Mouse (Mus musculus): Measurements from ENCODE around the gene Phf5a. TPM values are rescaled to one million over a fixed set of nuclear protein-coding genes. Genes with fewer than 3 reads are reported as not detected.

Phf5a gene
- total RNA-seq, 1 experiment, result 157 TPM

- no peak overlapping the region for H3K27ac ChIP-seq (ENCODE audit: insufficient read depth, low read depth, low read length, poor library complexity, severe bottlenecking)
- no peaks in the 10 kb centered on the region for H3K9me3 ChIP-seq (ENCODE audit: control insufficient read depth, insufficient read depth, low read depth, low read length)
- TF ChIP-seq MAFK (IDR thresholded peaks at IDR 0.05; ENCODE audit: insufficient read depth, low read depth, low read length), result no peak
- no peak for TF ChIP-seq ZNF384 (IDR thresholded peaks at IDR 0.05; ENCODE audit: low read depth, low read length)
- no peak for TF ChIP-seq HCFC1 (IDR thresholded peaks at IDR 0.05; ENCODE audit: borderline replicate concordance, insufficient read depth, low read length)
- TF ChIP-seq ZC3H11A (IDR thresholded peaks at IDR 0.05; ENCODE audit: borderline replicate concordance, low read depth, low read length), result no peak
- TF ChIP-seq CHD2 (IDR thresholded peaks at IDR 0.05; ENCODE audit: low read depth, low read length), result no peak
- no peak overlapping the region for H3K4me3 ChIP-seq (ENCODE audit: insufficient read depth in 1 of 2, low read depth in 1 of 2, low read length in 2 of 2, poor library complexity in 1 of 2, severe bottlenecking in 1 of 2)
- in situ Hi-C loops (cut with MboI; ENCODE audit: low sequenced_read_pairs in 2 of 2, unreplicated experiment in 2 of 2), result no loop called here
- peaks cover 0 to 12% of the 10 kb centered on the region in 2 experiments; a peak in 1 of 4 replicates for H3K4me1 ChIP-seq (ENCODE audit: control insufficient read depth in 2 of 2, insufficient read depth in 2 of 2, low read length in 2 of 2, poor library complexity in 1 of 2)
- DNase-seq (ENCODE audit: low read depth, low spot score), result no peak
- H3K36me3 ChIP-seq (ENCODE audit: control insufficient read depth, insufficient read depth, low read length, poor library complexity, severe bottlenecking), result no peaks in the 10 kb centered on the region
- H3K9ac ChIP-seq (ENCODE audit: insufficient read depth, low read depth, low read length, poor library complexity, severe bottlenecking), result no peak overlapping the region
Measured at GRCm38 (mm10) chr15:81839634-81840033, 32.1 kb downstream of the Phf5a start.

DNA sequence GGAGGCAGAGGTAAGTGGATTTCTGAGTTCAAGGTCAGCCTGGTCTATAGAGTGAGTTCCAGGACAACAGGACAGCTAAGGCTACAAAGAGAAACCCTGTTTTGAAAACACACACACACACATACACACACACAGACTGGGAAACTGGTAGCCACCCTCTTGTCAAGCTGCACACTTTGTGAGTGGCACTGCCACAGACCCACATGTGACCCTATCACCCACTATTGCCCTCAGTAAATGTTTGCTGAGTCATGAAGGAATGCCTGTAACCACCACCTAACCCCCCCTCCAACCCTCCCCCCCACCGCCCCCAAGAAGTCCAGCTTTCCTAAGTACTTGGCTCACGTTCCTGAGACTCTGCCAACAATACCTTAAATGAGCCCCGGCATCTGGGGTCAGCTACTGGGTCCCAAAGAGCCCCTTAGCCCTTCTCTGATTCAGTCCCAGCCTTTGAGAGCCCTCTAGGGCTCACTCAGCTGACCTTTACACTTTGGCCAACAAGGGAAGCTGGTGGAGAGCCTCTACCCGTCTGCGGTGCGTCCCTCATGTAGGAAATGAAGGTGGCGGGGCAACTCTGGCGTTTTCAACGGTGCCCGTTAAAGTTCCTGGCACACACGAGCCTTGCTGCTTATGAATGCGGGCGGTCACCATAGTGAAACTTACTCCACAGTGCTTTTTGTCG lies 33.0 kb downstream of the Phf5a start:
- in situ Hi-C loops (cut with MboI; ENCODE audit: low sequenced_read_pairs in 2 of 2, unreplicated experiment in 2 of 2), result no loop called here
- Histone ChIP-seq H3K36me3 (ENCODE audit: control insufficient read depth, insufficient read depth, low read length, poor library complexity, severe bottlenecking) (no peaks in the 10 kb centered on the region), H3K9me3 (ENCODE audit: control insufficient read depth, insufficient read depth, low read depth, low read length) (no peaks in the 10 kb centered on the region), H3K9ac (ENCODE audit: insufficient read depth, low read depth, low read length, poor library complexity, severe bottlenecking) (peak overlapping the region; percentile 40; the same call in 1 of the 2 replicates), H3K4me1 (ENCODE audit: control insufficient read depth in 2 of 2, insufficient read depth in 2 of 2, low read length in 2 of 2, poor library complexity in 1 of 2) (peaks cover 0 to 12% of the 10 kb centered on the region in 2 experiments; a peak in 1 of 4 replicates), H3K27ac (ENCODE audit: insufficient read depth, low read depth, low read length, poor library complexity, severe bottlenecking) (no peak overlapping the region), H3K4me3 (ENCODE audit: insufficient read depth in 1 of 2, low read depth in 1 of 2, low read length in 2 of 2, poor library complexity in 1 of 2, severe bottlenecking in 1 of 2) (peak overlapping the region; percentile 43 to 60)
- no peak for TF ChIP-seq ZNF384 (IDR thresholded peaks at IDR 0.05; ENCODE audit: low read depth, low read length)
- TF ChIP-seq MAFK (IDR thresholded peaks at IDR 0.05; ENCODE audit: insufficient read depth, low read depth, low read length), result peak; percentile 61
- DNase-seq (ENCODE audit: low read depth, low spot score), result no peak

GRCm38 (mm10) chr15:81836966-81837920 lies 34.5 kb downstream of the Phf5a start:
- TF ChIP-seq HCFC1 (IDR thresholded peaks at IDR 0.05; ENCODE audit: borderline replicate concordance, insufficient read depth, low read length), result no peak
- no peak for TF ChIP-seq MAFK (IDR thresholded peaks at IDR 0.05; ENCODE audit: insufficient read depth, low read depth, low read length)
- TF ChIP-seq ZNF384 (IDR thresholded peaks at IDR 0.05; ENCODE audit: low read depth, low read length), result no peak
- TF ChIP-seq ZC3H11A (IDR thresholded peaks at IDR 0.05; ENCODE audit: borderline replicate concordance, low read depth, low read length), result no peak
- no peak for TF ChIP-seq CHD2 (IDR thresholded peaks at IDR 0.05; ENCODE audit: low read depth, low read length)
- no peaks in the 10 kb centered on the region for H3K36me3 ChIP-seq (ENCODE audit: control insufficient read depth, insufficient read depth, low read length, poor library complexity, severe bottlenecking)
- H3K4me1 ChIP-seq (ENCODE audit: control insufficient read depth in 2 of 2, insufficient read depth in 2 of 2, low read length in 2 of 2, poor library complexity in 1 of 2), result peaks cover 0 to 12% of the 10 kb centered on the region in 2 experiments; a peak in 1 of 4 replicates
- no peaks in the 10 kb centered on the region for H3K9me3 ChIP-seq (ENCODE audit: control insufficient read depth, insufficient read depth, low read depth, low read length)
- in situ Hi-C loops (cut with MboI; ENCODE audit: low sequenced_read_pairs in 2 of 2, unreplicated experiment in 2 of 2), result no loop called here
- H3K9ac ChIP-seq (ENCODE audit: insufficient read depth, low read depth, low read length, poor library complexity, severe bottlenecking), result no peak overlapping the region
- DNase-seq (ENCODE audit: low read depth, low spot score), result no peak
- no peak overlapping the region for H3K4me3 ChIP-seq (ENCODE audit: insufficient read depth in 1 of 2, low read depth in 1 of 2, low read length in 2 of 2, poor library complexity in 1 of 2, severe bottlenecking in 1 of 2)
- H3K27ac ChIP-seq (ENCODE audit: insufficient read depth, low read depth, low read length, poor library complexity, severe bottlenecking), result no peak overlapping the region

DNA sequence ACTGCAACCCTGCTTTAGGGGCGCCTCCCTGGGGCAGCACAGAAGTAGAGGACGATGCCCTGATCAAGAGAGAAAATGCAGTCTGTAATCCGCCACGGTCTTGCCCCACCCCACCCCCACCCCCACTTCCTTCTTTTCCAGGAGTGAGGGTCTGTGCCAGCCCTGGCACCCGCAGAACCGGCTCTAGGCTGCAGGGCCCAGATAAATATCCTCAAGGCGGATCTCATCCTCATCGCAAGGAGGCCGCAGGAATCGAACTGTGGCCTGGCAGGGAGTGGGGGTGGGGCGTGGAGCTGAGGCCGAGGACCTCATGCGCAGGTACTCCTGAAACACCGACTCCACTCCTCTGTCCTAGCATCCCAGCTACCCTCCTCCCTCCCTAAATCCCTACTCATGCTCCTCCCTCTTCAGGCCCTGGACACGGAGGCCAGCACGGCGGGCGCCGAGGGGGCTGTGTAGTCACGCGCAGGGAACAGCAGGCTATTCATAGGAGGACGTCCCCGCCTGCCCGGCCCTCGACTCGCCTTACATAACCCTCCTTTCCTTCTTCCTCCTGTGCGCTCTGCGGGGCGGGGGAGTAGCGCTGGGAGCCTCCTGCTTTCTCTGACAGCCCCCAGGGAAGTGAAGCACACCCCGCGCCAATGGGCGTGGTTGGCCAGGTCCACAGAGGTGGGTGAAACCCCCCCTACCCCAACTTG lies 35.4 kb downstream of the Phf5a start:
- no peaks in the 10 kb centered on the region for H3K36me3 ChIP-seq (ENCODE audit: control insufficient read depth, insufficient read depth, low read length, poor library complexity, severe bottlenecking)
- peaks cover 0 to 12% of the 10 kb centered on the region in 2 experiments; a peak in 1 of 4 replicates for H3K4me1 ChIP-seq (ENCODE audit: control insufficient read depth in 2 of 2, insufficient read depth in 2 of 2, low read length in 2 of 2, poor library complexity in 1 of 2)
- DNase-seq (ENCODE audit: low read depth, low spot score), result no peak
- peak overlapping the region; percentile 59 to 64 for H3K4me3 ChIP-seq (ENCODE audit: insufficient read depth in 1 of 2, low read depth in 1 of 2, low read length in 2 of 2, poor library complexity in 1 of 2, severe bottlenecking in 1 of 2)
- H3K9ac ChIP-seq (ENCODE audit: insufficient read depth, low read depth, low read length, poor library complexity, severe bottlenecking), result peak overlapping the region; percentile 28; the same call in 1 of the 2 replicates
- in situ Hi-C loops (cut with MboI; ENCODE audit: low sequenced_read_pairs in 2 of 2, unreplicated experiment in 2 of 2), result no loop called here
- no peaks in the 10 kb centered on the region for H3K9me3 ChIP-seq (ENCODE audit: control insufficient read depth, insufficient read depth, low read depth, low read length)
- no peak overlapping the region for H3K27ac ChIP-seq (ENCODE audit: insufficient read depth, low read depth, low read length, poor library complexity, severe bottlenecking)
- TF ChIP-seq ZNF384 (IDR thresholded peaks at IDR 0.05; ENCODE audit: low read depth, low read length) (no peak), HCFC1 (IDR thresholded peaks at IDR 0.05; ENCODE audit: borderline replicate concordance, insufficient read depth, low read length) (no peak), MAFK (IDR thresholded peaks at IDR 0.05; ENCODE audit: insufficient read depth, low read depth, low read length) (no peak), CHD2 (IDR thresholded peaks at IDR 0.05; ENCODE audit: low read depth, low read length) (no peak), ZC3H11A (IDR thresholded peaks at IDR 0.05; ENCODE audit: borderline replicate concordance, low read depth, low read length) (no peak)
